Mouse (Mus musculus) thymus, adult 18-20 months (tissue): Measurements from ENCODE around the gene Mapk7.

Source experiments
- DNase-seq, 2 experiments: peaks; one replicate each; pipeline ENCODE4 v3.0.0; 2022; ENCODE audit warnings: mixed read lengths in 2 of 2

The Mapk7 gene

GRCm38 (mm10) chr11:61494129-61494997 is at the start of gene Mapk7:
Gene Mapk7, minus strand, starts transcription at chr11:61494406.
- peak; percentile 93 to 95 for DNase-seq

GRCm38 (mm10) chr11:61541106-61541505 is 46.9 kb upstream of the Mapk7 start:
- DNase-seq = no peak

GRCm38 (mm10) chr11:61540642-61541041 is 46.4 kb upstream of the Mapk7 start:
- no peak for DNase-seq

GRCm38 (mm10) chr11:61537362-61537761 is 43.2 kb upstream of the Mapk7 start:
- no peak for DNase-seq

- DNase-seq = no peak
Observed at GRCm38 (mm10) chr11:61536952-61537351, 42.7 kb upstream of the Mapk7 start.

GRCm38 (mm10) chr11:61535530-61535929 is 41.3 kb upstream of the Mapk7 start:
- no peak for DNase-seq

GRCm38 (mm10) chr11:61533571-61533970 is 39.4 kb upstream of the Mapk7 start:
- DNase-seq = no peak

GRCm38 (mm10) chr11:61532820-61533219 is 38.6 kb upstream of the Mapk7 start:
- no peak for DNase-seq

- DNase-seq = no peak
Observed at GRCm38 (mm10) chr11:61529268-61529713, 35.1 kb upstream of the Mapk7 start.

- DNase-seq = no peak
Observed at GRCm38 (mm10) chr11:61526872-61527271, 32.7 kb upstream of the Mapk7 start.

- no peak for DNase-seq
Observed at GRCm38 (mm10) chr11:61519484-61520107, 25.4 kb upstream of the Mapk7 start.

- no peak for DNase-seq
Observed at GRCm38 (mm10) chr11:61518871-61519270, 24.7 kb upstream of the Mapk7 start.

- DNase-seq = no peak
Observed at GRCm38 (mm10) chr11:61517971-61518370, 23.8 kb upstream of the Mapk7 start.

- no peak for DNase-seq
Observed at GRCm38 (mm10) chr11:61514953-61515352, 20.7 kb upstream of the Mapk7 start.

- DNase-seq = peak; percentile 82 to 90
Observed at GRCm38 (mm10) chr11:61504713-61505257, 10.6 kb upstream of the Mapk7 start, which contains the start of gene B9d1. Gene B9d1, plus strand, starts transcription at chr11:61505144.

GRCm38 (mm10) chr11:61503933-61504332 is 9.7 kb upstream of the Mapk7 start:
- DNase-seq = no peak

- no peak for DNase-seq
Observed at GRCm38 (mm10) chr11:61498736-61499504, 4.7 kb upstream of the Mapk7 start.

GRCm38 (mm10) chr11:61497490-61497889 is 3.3 kb upstream of the Mapk7 start:
- no peak for DNase-seq

GRCm38 (mm10) chr11:61495528-61495927 is 1.3 kb upstream of the Mapk7 start:
- DNase-seq = no peak

- DNase-seq = peak in 1 of 2 experiments; percentile 42
Observed at GRCm38 (mm10) chr11:61493525-61494128, 579 bp downstream of the Mapk7 start.

- DNase-seq = no peak
Observed at GRCm38 (mm10) chr11:61492749-61493401, 1.3 kb downstream of the Mapk7 start.
